In genomic region chr6:72277508-72278166, GRCm38 (mm10) we compare ENCODE assay signal across 9 mouse cellular contexts. TPM values are rescaled to one million over a fixed set of nuclear protein-coding genes. Genes with fewer than 3 reads are reported as not detected.
DNase-seq lines count a peak whose midpoint lies in the region; ATAC-seq and TF ChIP-seq lines count a peak whose summit lies in the region.
"Had no signal": no experiment of that assay in that cellular context is flagged by ENCODE, and none has a peak within 500 bp of the region (broad histone marks: within the 10 kb centered on the region; RNA-seq: fewer than 3 reads in every experiment).

No protein-coding gene starts in this region.

- WGBS in liver, postnatal 0 days (ENCODE audit: insufficient replicate concordance), result 42% methylated on average over 9 of the region's 9 CpGs

- H3K36me3 ChIP-seq in liver, postnatal 0 days (replicated peaks; ENCODE audit: insufficient read depth, low read length), result no peaks in the 10 kb centered on the region

- no peak overlapping the region for H3K4me3 ChIP-seq in liver, postnatal 0 days (ENCODE audit: low read depth, low read length)

- peaks cover 68% of the 10 kb centered on the region for H3K4me1 ChIP-seq in liver, postnatal 0 days (ENCODE audit: insufficient read depth)

- intact Hi-C loops in heart, postnatal 36 days (cut with DNase I), result loop anchor here (5.0 kb wide), 1 partner anchor 115 kb away; the partner anchor contains the start of gene Vamp8

- peak overlapping the region; percentile 85 for H3K27ac ChIP-seq in liver, postnatal 0 days (ENCODE audit: low read depth)

- no peak for TF ChIP-seq CTCF in liver, postnatal 0 days (IDR thresholded peaks at IDR 0.05; ENCODE audit: low read depth)

- TF ChIP-seq EP300 in liver, postnatal 0 days (IDR thresholded peaks at IDR 0.05; ENCODE audit: low read depth), result 0 out of 2 replicates have a peak, but pooled peaks have one; percentile 43

- no peak overlapping the region for H3K4me2 ChIP-seq in liver, postnatal 0 days (ENCODE audit: low read depth, low read length)

- H3K9me3 ChIP-seq in liver, postnatal 0 days (ENCODE audit: low read length), result no peaks in the 10 kb centered on the region

- 0 out of 2 replicates have a peak, but pooled peaks have one; percentile 2 for ATAC-seq in liver, postnatal 0 days

- 0 out of 2 replicates have a peak overlapping the region, but pooled peaks have one; percentile 2 for H3K9ac ChIP-seq in liver, postnatal 0 days (replicated peaks)

- DNase-seq in adrenal gland, adult (ENCODE audit: inconsistent age in 2 of 2, low spot score in 1 of 2), result peak; percentile 34 to 63
- DNase-seq in adrenal gland, postnatal 25 days, result no peak
- DNase-seq in NIH3T3 (ENCODE audit: low read depth), result peak; percentile 55
- DNase-seq in heart, postnatal 36 days, result peak; percentile 64 to 66
- no peak for DNase-seq in liver, postnatal 0 days
- no peak for DNase-seq in urinary bladder, postnatal 36 days (ENCODE audit: low spot score in 2 of 2)
- no peak for DNase-seq in urinary bladder, postnatal 10 days (ENCODE audit: low spot score)
- DNase-seq in testis, postnatal 14 days (ENCODE audit: low spot score), result no peak

- no peaks in the 10 kb centered on the region for H3K27me3 ChIP-seq in liver, postnatal 0 days (ENCODE audit: insufficient read depth, low read length)

RNA-seq across cellular contexts. Expression of gene Sftpb, which starts 26.8 kb away (rescaled TPM):
- total RNA-seq in adrenal gland, postnatal 25 days (2021), result not detected in 2 replicates
- not detected for total RNA-seq in heart, postnatal 36 days (2021)
- polyA plus RNA-seq in liver, postnatal 0 days (2015; fragmentation: Nextera tagmentation; extraction: Ambion mirVana), result 0.16 and 0.20 TPM in 2 replicates
- total RNA-seq: liver, adult 2 months had no signal
- polyA plus RNA-seq: liver, adult 2 months had no signal

RNA-seq across cellular contexts. Expression of gene Atoh8, which starts 42.3 kb away (rescaled TPM):
- 2.2 and 3.3 TPM in 2 replicates for total RNA-seq in adrenal gland, postnatal 25 days (2021)
- 10 to 100 TPM in 1 of 2 experiments, 1 to 10 TPM in 1; 10.0 to 11.4 TPM for total RNA-seq in heart, postnatal 36 days (2021)
- polyA plus RNA-seq in liver, postnatal 0 days (2015; fragmentation: Nextera tagmentation; extraction: Ambion mirVana), result 0.96 and 1.3 TPM in 2 replicates

Comparison
In these comparisons a context has a peak if more than half of its experiments do, and no peak if none do; other contexts are left out.
1. DNase-seq: peak in adrenal gland, adult (2 of 2), NIH3T3 (single experiment) and heart, postnatal 36 days (2 of 2); none in adrenal gland, postnatal 25 days (single experiment), liver, postnatal 0 days (single experiment), urinary bladder, postnatal 36 days (0 of 2), urinary bladder, postnatal 10 days (single experiment) and testis, postnatal 14 days (single experiment).